ENCODE assay signal across 21 mouse cellular contexts in the genomic region with DNA sequence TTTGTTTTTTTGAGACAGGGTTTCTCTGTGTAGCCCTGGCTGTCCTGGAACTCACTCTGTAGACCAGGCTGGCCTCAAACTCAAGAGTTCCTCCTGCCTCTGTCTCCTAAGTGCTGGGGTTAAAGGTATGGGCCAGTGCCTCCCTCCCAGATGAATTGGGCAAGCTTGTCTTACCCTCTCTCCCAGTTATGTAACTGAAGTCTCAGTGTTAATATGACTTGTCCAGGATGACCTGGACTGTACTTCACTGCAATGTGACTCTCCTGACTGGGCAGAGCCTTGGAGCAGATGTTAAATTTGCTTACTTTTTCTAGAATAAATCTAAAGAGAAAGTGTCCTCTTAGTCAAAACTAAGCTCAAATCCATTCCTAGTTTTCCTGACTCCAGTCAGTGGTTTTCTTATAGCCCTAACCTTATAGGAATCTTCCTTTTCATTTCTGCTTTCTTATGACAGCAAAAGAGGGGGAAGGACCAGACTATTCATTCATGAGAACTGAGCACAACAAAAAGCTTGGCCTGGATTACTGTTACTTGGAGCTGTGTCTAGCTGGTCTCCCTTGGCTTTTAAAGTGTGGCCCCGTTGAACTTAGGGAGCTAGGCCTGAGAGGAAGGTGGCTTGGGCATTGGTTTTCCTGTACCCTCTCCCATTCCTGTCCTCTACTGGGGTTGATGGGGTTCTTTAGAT. TPM values are rescaled to one million over a fixed set of nuclear protein-coding genes. Genes with fewer than 3 reads are reported as not detected.
DNase-seq lines count a peak whose midpoint lies in the region; ATAC-seq and TF ChIP-seq lines count a peak whose summit lies in the region.
"Had no signal": no experiment of that assay in that cellular context is flagged by ENCODE, and none has a peak within 500 bp of the region (broad histone marks: within the 10 kb centered on the region; RNA-seq: fewer than 3 reads in every experiment).

No protein-coding gene starts in this region.

- no peaks in the 10 kb centered on the region for H3K27me3 ChIP-seq in hindbrain, postnatal 0 days (ENCODE audit: insufficient read depth, low read length)
- H3K27me3 ChIP-seq in hindbrain, embryonic 12.5 days, result peaks cover 41% of the 10 kb centered on the region
- H3K27me3 ChIP-seq in lung, postnatal 0 days (replicated peaks; ENCODE audit: insufficient read depth, low read length), result peaks cover 23% of the 10 kb centered on the region; the same call in 1 of the 2 replicates

- peaks cover 14% of the 10 kb centered on the region; the same call in 1 of the 2 replicates for H3K4me1 ChIP-seq in hindbrain, postnatal 0 days (ENCODE audit: insufficient read depth, low read length)
- peaks cover 13% of the 10 kb centered on the region for H3K4me1 ChIP-seq in hindbrain, embryonic 12.5 days
- H3K4me1 ChIP-seq in lung, postnatal 0 days (ENCODE audit: insufficient read depth, low read depth, low read length), result 0 out of 2 replicates have a peak, but pooled peaks cover 6% of the 10 kb centered on the region

- H3K9me3 ChIP-seq in hindbrain, postnatal 0 days (ENCODE audit: low read length), result no peaks in the 10 kb centered on the region
- no peaks in the 10 kb centered on the region for H3K9me3 ChIP-seq in hindbrain, embryonic 12.5 days (replicated peaks)
- no peaks in the 10 kb centered on the region for H3K9me3 ChIP-seq in lung, postnatal 0 days (ENCODE audit: low read length)
- H3K9me3 ChIP-seq: embryonic facial prominence, embryonic 12.5 days; forebrain, embryonic 13.5 days; heart, embryonic 15.5 days; hindbrain, embryonic 15.5 days had no signal

- no peak for ATAC-seq in hindbrain, postnatal 0 days
- no peak for ATAC-seq in hindbrain, embryonic 12.5 days (ENCODE audit: low FRiP score)
- ATAC-seq in lung, postnatal 0 days, result no peak
- ATAC-seq: forebrain, embryonic 13.5 days had no signal

- no peaks in the 10 kb centered on the region for H3K36me3 ChIP-seq in hindbrain, postnatal 0 days (ENCODE audit: insufficient read depth, low read length)
- H3K36me3 ChIP-seq in hindbrain, embryonic 12.5 days, result no peaks in the 10 kb centered on the region
- no peaks in the 10 kb centered on the region for H3K36me3 ChIP-seq in lung, postnatal 0 days (ENCODE audit: insufficient read depth, low read length)
- H3K36me3 ChIP-seq: embryonic facial prominence, embryonic 12.5 days; heart, embryonic 15.5 days; hindbrain, embryonic 15.5 days had no signal

- no peak overlapping the region for H3K4me2 ChIP-seq in hindbrain, postnatal 0 days (ENCODE audit: low read depth, low read length)
- H3K4me2 ChIP-seq in hindbrain, embryonic 12.5 days (replicated peaks), result no peak overlapping the region
- H3K4me2 ChIP-seq in lung, postnatal 0 days (replicated peaks; ENCODE audit: low read depth, low read length), result no peak overlapping the region
- H3K4me2 ChIP-seq: embryonic facial prominence, embryonic 12.5 days; forebrain, embryonic 13.5 days; heart, embryonic 15.5 days; hindbrain, embryonic 15.5 days had no signal

- no peak for TF ChIP-seq CTCF in hindbrain, postnatal 0 days (IDR thresholded peaks at IDR 0.05; ENCODE audit: low read depth)
- TF ChIP-seq CTCF in lung, postnatal 0 days (IDR thresholded peaks at IDR 0.05), result no peak

- WGBS in hindbrain, postnatal 0 days, result 93% methylated on average over 1 of the region's 1 CpGs
- WGBS in hindbrain, embryonic 12.5 days, result 74% methylated on average over 1 of the region's 1 CpGs
- 48% methylated on average over 1 of the region's 1 CpGs for WGBS in lung, postnatal 0 days

- H3K27ac ChIP-seq in hindbrain, postnatal 0 days, result no peak overlapping the region
- H3K27ac ChIP-seq in hindbrain, embryonic 12.5 days, result no peak overlapping the region
- H3K27ac ChIP-seq in lung, postnatal 0 days (ENCODE audit: low read length), result no peak overlapping the region
- H3K27ac ChIP-seq: embryonic facial prominence, embryonic 12.5 days; forebrain, embryonic 13.5 days; heart, embryonic 15.5 days; hindbrain, embryonic 15.5 days had no signal

- no peak for TF ChIP-seq EP300 in lung, postnatal 0 days (IDR thresholded peaks at IDR 0.05)

- no peak overlapping the region for H3K9ac ChIP-seq in hindbrain, postnatal 0 days (replicated peaks; ENCODE audit: low read length)
- no peak overlapping the region for H3K9ac ChIP-seq in hindbrain, embryonic 12.5 days
- no peak overlapping the region for H3K9ac ChIP-seq in lung, postnatal 0 days (replicated peaks; ENCODE audit: low read depth)
- H3K9ac ChIP-seq: embryonic facial prominence, embryonic 12.5 days; forebrain, embryonic 13.5 days; heart, embryonic 15.5 days; hindbrain, embryonic 15.5 days had no signal

- peak; percentile 62 for DNase-seq in hindbrain, postnatal 0 days (ENCODE audit: low spot score)
- DNase-seq in lung, postnatal 0 days (ENCODE audit: low spot score), result peak; percentile 24
- no peak for DNase-seq in lung, postnatal 36 days
- peak; percentile 26 for DNase-seq in NIH3T3 (ENCODE audit: low read depth)
- peak; percentile 36 for DNase-seq in retina, embryonic 14.5 days (ENCODE audit: low spot score)
- no peak for DNase-seq in spleen, postnatal 36 days (ENCODE audit: low spot score in 2 of 2)
- DNase-seq: cerebellum, adult 8-10 months; gastrocnemius, postnatal 36 days; kidney, adult 9 months; layer of hippocampus, adult 9-11 months; liver; thymus, postnatal 4 days had no signal

- H3K4me3 ChIP-seq in hindbrain, postnatal 0 days (ENCODE audit: low read length), result no peak overlapping the region
- H3K4me3 ChIP-seq in hindbrain, embryonic 12.5 days, result no peak overlapping the region
- no peak overlapping the region for H3K4me3 ChIP-seq in lung, postnatal 0 days (ENCODE audit: low read depth, low read length)
- H3K4me3 ChIP-seq: embryonic facial prominence, embryonic 12.5 days; forebrain, embryonic 13.5 days; heart, embryonic 15.5 days; hindbrain, embryonic 15.5 days; myocyte had no signal

RNA-seq across cellular contexts. Expression of gene Edc3, which starts 9.7 kb away (rescaled TPM):
- 10.2 and 10.3 TPM in 2 replicates for total RNA-seq in hindbrain, postnatal 0 days (2014; rRNA removed)
- polyA plus RNA-seq in hindbrain, postnatal 0 days (2015; fragmentation: Nextera tagmentation; extraction: Ambion mirVana), result 23.2 and 25.4 TPM in 2 replicates
- 39.4 and 40.3 TPM in 2 replicates for polyA plus RNA-seq in hindbrain, embryonic 12.5 days (2016; fragmentation: Nextera tagmentation; extraction: Ambion mirVana)
- polyA plus RNA-seq in lung, postnatal 0 days (2015; fragmentation: Nextera tagmentation; extraction: Ambion mirVana), result 23.3 and 25.3 TPM in 2 replicates

RNA-seq across cellular contexts. Expression of gene Cyp1a1, which starts 10.9 kb away (rescaled TPM):
- 0.05 and 0.07 TPM in 2 replicates for total RNA-seq in hindbrain, postnatal 0 days (2014; rRNA removed)
- 0.10 and 0.24 TPM in 2 replicates for polyA plus RNA-seq in hindbrain, postnatal 0 days (2015; fragmentation: Nextera tagmentation; extraction: Ambion mirVana)
- polyA plus RNA-seq in hindbrain, embryonic 12.5 days (2016; fragmentation: Nextera tagmentation; extraction: Ambion mirVana), result 0.12 TPM in 1 of 2 replicates, not detected in the other
- polyA plus RNA-seq in lung, postnatal 0 days (2015; fragmentation: Nextera tagmentation; extraction: Ambion mirVana), result 9.0 and 13.0 TPM in 2 replicates
- total RNA-seq: megakaryocyte, adult 5-6 weeks had no signal
- polyA plus RNA-seq: embryonic facial prominence, embryonic 12.5 days; forebrain, embryonic 13.5 days; heart, embryonic 15.5 days; myocyte had no signal

RNA-seq across cellular contexts. Expression of gene Cyp1a2, which starts 15.1 kb away (rescaled TPM):
- not detected in 2 replicates for total RNA-seq in hindbrain, postnatal 0 days (2014; rRNA removed)
- polyA plus RNA-seq in hindbrain, postnatal 0 days (2015; fragmentation: Nextera tagmentation; extraction: Ambion mirVana), result not detected in 2 replicates
- not detected in 2 replicates for polyA plus RNA-seq in hindbrain, embryonic 12.5 days (2016; fragmentation: Nextera tagmentation; extraction: Ambion mirVana)
- polyA plus RNA-seq in lung, postnatal 0 days (2015; fragmentation: Nextera tagmentation; extraction: Ambion mirVana), result 0.07 TPM in 1 of 2 replicates, not detected in the other
- total RNA-seq: gastrocnemius, postnatal 36 days; megakaryocyte, adult 5-6 weeks had no signal
- polyA plus RNA-seq: embryonic facial prominence, embryonic 12.5 days; forebrain, embryonic 13.5 days; heart, embryonic 15.5 days; hindbrain, embryonic 15.5 days; myocyte; small intestine, adult 2 months; stomach, embryonic 16.5 days had no signal

RNA-seq across cellular contexts. Expression of gene Csk, which starts 45.2 kb away (rescaled TPM):
- total RNA-seq in hindbrain, postnatal 0 days (2014; rRNA removed), result 128 and 129 TPM in 2 replicates
- 39.4 and 44.4 TPM in 2 replicates for polyA plus RNA-seq in hindbrain, postnatal 0 days (2015; fragmentation: Nextera tagmentation; extraction: Ambion mirVana)
- 38.3 and 41.6 TPM in 2 replicates for polyA plus RNA-seq in hindbrain, embryonic 12.5 days (2016; fragmentation: Nextera tagmentation; extraction: Ambion mirVana)
- 25.6 and 27.3 TPM in 2 replicates for polyA plus RNA-seq in lung, postnatal 0 days (2015; fragmentation: Nextera tagmentation; extraction: Ambion mirVana)

Comparison
In these comparisons a context has a peak if more than half of its experiments do, and no peak if none do; other contexts are left out.
1. DNase-seq: peak in hindbrain, postnatal 0 days (single experiment), lung, postnatal 0 days (single experiment), NIH3T3 (single experiment) and retina, embryonic 14.5 days (single experiment); none in lung, postnatal 36 days (single experiment) and spleen, postnatal 36 days (0 of 2).